Mouse (Mus musculus) lung, adult 2 months (tissue): ENCODE measurements around the gene Igfn1.

Source experiments
- CTCF ChIP-seq: fragments of 200-500 bp; IDR thresholded peaks from 2 replicates; pipeline ENCODE4 v1.5.1; 2011; ENCODE audit warnings: mild to moderate bottlenecking, low read length, control low read depth; ENCODE audit not compliant: insufficient read depth
- POLR2A ChIP-seq: fragments of 200-500 bp; IDR thresholded peaks from 2 replicates; pipeline ENCODE4 v1.6.1; 2011; ENCODE audit warnings: low read depth, mild to moderate bottlenecking, control low read depth, low read length, borderline replicate concordance; ENCODE audit errors: extremely low read depth

DNA sequence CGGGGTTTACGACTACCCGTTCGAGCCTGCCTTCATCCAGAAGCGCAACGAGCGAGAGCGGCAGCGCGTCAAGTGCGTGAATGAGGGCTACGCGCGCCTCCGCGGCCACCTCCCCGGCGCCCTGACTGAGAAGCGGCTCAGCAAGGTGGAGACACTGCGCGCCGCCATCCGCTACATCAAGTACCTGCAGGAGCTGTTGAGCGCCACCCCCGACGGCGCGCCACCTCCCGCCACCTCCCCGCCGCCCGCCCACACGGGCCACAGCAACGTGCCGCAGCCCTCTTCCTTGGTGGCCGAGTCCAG, 44.8 kb upstream of the Igfn1 start:
- no peak for TF ChIP-seq CTCF
- no peak for TF ChIP-seq POLR2A
